Mouse (Mus musculus) forebrain, embryonic 13.5 days (tissue): ENCODE measurements at regions not wholly inside any gene's neighbourhood (a gene's known extent, or its start where the extent isn't known, plus 50 kb on each side); places are given as distances from the start of the nearest gene placed in this dataset.

Source experiments
- ATAC-seq: fragments of 200-750 bp; cut with Nextera tagmentation; 2 replicates; pipeline ENCODE4 v1.8.0; 2017
- H3K27ac ChIP-seq: fragments of 300-500 bp; sonication (generic); 2 replicates; pipeline ENCODE4 v1.5.1; 2015; ENCODE audit warnings: inconsistent platforms, mild to moderate bottlenecking, moderate library complexity
- H3K27me3 ChIP-seq: fragments of 300-500 bp; sonication (generic); 2 replicates; pipeline ENCODE4 v1.6.1; 2015; ENCODE audit warnings: mild to moderate bottlenecking, inconsistent platforms
- H3K36me3 ChIP-seq: fragments of 300-500 bp; sonication (generic); 2 replicates; pipeline ENCODE4 v1.6.1; 2015; ENCODE audit warnings: mild to moderate bottlenecking, inconsistent platforms; ENCODE audit not compliant: poor library complexity, severe bottlenecking
- H3K4me1 ChIP-seq: fragments of 300-500 bp; sonication (generic); 2 replicates; pipeline ENCODE4 v1.6.1; 2015; ENCODE audit warnings: inconsistent platforms
- H3K4me2 ChIP-seq: fragments of 300-500 bp; sonication (generic); 2 replicates; pipeline ENCODE4 v1.6.1; 2015; ENCODE audit warnings: inconsistent platforms, mild to moderate bottlenecking, moderate library complexity
- H3K4me3 ChIP-seq: fragments of 300-500 bp; sonication (generic); 2 replicates; pipeline ENCODE4 v1.5.1; 2015; ENCODE audit warnings: mild to moderate bottlenecking, inconsistent platforms
- H3K9ac ChIP-seq: fragments of 300-500 bp; sonication (generic); 2 replicates; pipeline ENCODE4 v1.6.1; 2015; ENCODE audit warnings: mild to moderate bottlenecking, inconsistent platforms
- H3K9me3 ChIP-seq: fragments of 300-500 bp; sonication (generic); replicated peaks from 2 replicates; pipeline ENCODE4 v1.6.1; 2016; ENCODE audit warnings: inconsistent platforms
- WGBS: fragments of 180-500 bp; shearing (Covaris S2); methylation state at CpG from one replicate; pipeline ENCODE4 v1.1.7; 2015; 5-methylcytosine and 5-hydroxymethylcytosine counted together

- Histone ChIP-seq H3K27ac (no peak overlapping the region), H3K36me3 (no peaks in the 10 kb centered on the region), H3K9ac (no peak overlapping the region), H3K27me3 (no peaks in the 10 kb centered on the region), H3K4me3 (no peak overlapping the region), H3K4me1 (no peaks in the 10 kb centered on the region), H3K4me2 (no peak overlapping the region), H3K9me3 (no peaks in the 10 kb centered on the region)
- ATAC-seq = no peak
- WGBS = 93% methylated on average over 3 of the region's 3 CpGs
Measured at GRCm38 (mm10) chr2:12833579-12833978, 90.3 kb upstream of the Pter start.

DNA sequence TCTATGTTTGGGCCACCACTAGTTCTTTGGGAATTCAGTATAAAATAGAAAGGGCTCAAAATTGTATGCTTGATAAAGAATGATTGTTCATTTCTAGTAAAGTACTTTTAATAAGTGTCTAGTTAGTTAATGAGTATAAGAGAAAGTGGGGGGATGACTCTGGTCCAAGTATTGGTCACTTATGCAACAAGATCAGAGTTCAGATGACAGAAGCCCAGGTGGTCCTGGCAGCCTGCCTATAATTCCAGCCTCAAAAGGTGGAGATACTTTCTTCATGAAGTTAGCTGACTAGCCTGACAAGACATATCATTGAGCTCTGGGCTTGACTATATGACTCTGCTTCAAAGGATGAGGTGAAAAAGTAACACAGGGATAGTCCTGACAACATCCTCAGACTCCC, 57.3 kb upstream of the Pter start:
- no peak overlapping the region for H3K9ac ChIP-seq
- no peaks in the 10 kb centered on the region for H3K36me3 ChIP-seq
- no peak overlapping the region for H3K4me3 ChIP-seq
- no peak overlapping the region for H3K27ac ChIP-seq
- no peaks in the 10 kb centered on the region for H3K4me1 ChIP-seq
- H3K27me3 ChIP-seq = no peaks in the 10 kb centered on the region
- H3K9me3 ChIP-seq = no peaks in the 10 kb centered on the region
- no peak overlapping the region for H3K4me2 ChIP-seq
- ATAC-seq = no peak

- no peaks in the 10 kb centered on the region for H3K9me3 ChIP-seq
- H3K27ac ChIP-seq = no peak overlapping the region
- H3K4me3 ChIP-seq = no peak overlapping the region
- ATAC-seq = no peak
- no peaks in the 10 kb centered on the region for H3K36me3 ChIP-seq
- no peaks in the 10 kb centered on the region for H3K4me1 ChIP-seq
- WGBS = 74% methylated on average over 3 of the region's 3 CpGs
- H3K4me2 ChIP-seq = no peak overlapping the region
- H3K9ac ChIP-seq = no peak overlapping the region
- H3K27me3 ChIP-seq = no peaks in the 10 kb centered on the region
Measured at GRCm38 (mm10) chr2:12868772-12869171, 55.1 kb upstream of the Pter start.
